Mouse (Mus musculus) neural tube, embryonic 14.5 days (tissue): Measurements from ENCODE around the gene Hamp2. TPM values are rescaled to one million over a fixed set of nuclear protein-coding genes. Genes with fewer than 3 reads are reported as not detected.
"Not testable (repeated sequence)": the region's sequence is repeated elsewhere in the genome, so short reads cannot be mapped to it uniquely, and the experiment has no call there.

Source experiments
- ATAC-seq: fragments of 200-750 bp; cut with Nextera tagmentation; 2 replicates; pipeline ENCODE4 v1.8.0; 2017; ENCODE audit warnings: low read depth, mild to moderate bottlenecking, moderate TSS enrichment, moderate library complexity
- H3K27ac ChIP-seq: fragments of 300-500 bp; sonication (generic); 2 replicates; pipeline ENCODE4 v1.5.1; 2014; ENCODE audit warnings: low read depth, mild to moderate bottlenecking, control low read depth, low read length, moderate library complexity, mixed read lengths
- H3K27me3 ChIP-seq: fragments of 300-500 bp; sonication (generic); 2 replicates; pipeline ENCODE4 v1.6.1; 2014; ENCODE audit warnings: low read length; ENCODE audit not compliant: control insufficient read depth, insufficient read depth
- H3K36me3 ChIP-seq: fragments of 300-500 bp; sonication (generic); 2 replicates; pipeline ENCODE4 v1.6.1; 2014; ENCODE audit warnings: low read length, mixed read lengths; ENCODE audit not compliant: control insufficient read depth, insufficient read depth
- H3K4me1 ChIP-seq: fragments of 300-500 bp; sonication (generic); 2 replicates; pipeline ENCODE4 v1.6.1; 2014; ENCODE audit warnings: low read length; ENCODE audit not compliant: control insufficient read depth, insufficient read depth
- H3K4me2 ChIP-seq: fragments of 300-500 bp; sonication (generic); 2 replicates; pipeline ENCODE4 v1.6.1; 2014; ENCODE audit warnings: mild to moderate bottlenecking, low read depth, low read length, control low read depth
- H3K4me3 ChIP-seq: fragments of 300-500 bp; sonication (generic); 2 replicates; pipeline ENCODE4 v1.5.1; 2014; ENCODE audit warnings: low read depth, low read length, control low read depth, mixed read lengths
- H3K9ac ChIP-seq: fragments of 300-500 bp; sonication (generic); replicated peaks from 2 replicates; pipeline ENCODE4 v1.6.1; 2014; ENCODE audit warnings: low read depth, mild to moderate bottlenecking, control low read depth, low read length, mixed read lengths
- H3K9me3 ChIP-seq: fragments of 300-500 bp; sonication (generic); 2 replicates; pipeline ENCODE4 v1.6.1; 2016; ENCODE audit warnings: low read length; ENCODE audit not compliant: control insufficient read depth
- WGBS: fragments of 180-500 bp; shearing (Covaris S2); extraction: QIAGEN DNeasy Blood & Tissue Kit; methylation state at CpG from one replicate; pipeline ENCODE4 v1.1.7; 2014; 5-methylcytosine and 5-hydroxymethylcytosine counted together
- polyA plus RNA-seq: library from polyadenylated mRNA; unstranded; fragments of >200 nt; fragmentation: Nextera tagmentation; extraction: Ambion mirVana; gene quantifications from 2 replicates; pipeline ENCODE4 v1.2.1, GENCODE M21; 2014

Gene Hamp2
- polyA plus RNA-seq, 1 experiment from 2014 or later, result not detected

- not testable (repeated sequence) for H3K27ac ChIP-seq, H3K36me3 ChIP-seq, ATAC-seq, H3K4me1 ChIP-seq, H3K9me3 ChIP-seq, H3K9ac ChIP-seq, H3K4me2 ChIP-seq, H3K4me3 ChIP-seq, H3K27me3 ChIP-seq
- 83% methylated on average over 2 of the region's 2 CpGs for WGBS
Observed at GRCm38 (mm10) chr7:30944706-30945105, 20.2 kb upstream of the Hamp2 start.

GRCm38 (mm10) chr7:30943909-30944635, 19.6 kb upstream of the Hamp2 start, which contains the start of gene Hamp:
Hamp (minus strand) TSS chr7:30944032.
- Histone ChIP-seq H3K9me3 (no peaks in the 10 kb centered on the region), H3K4me2 (no peak within 1 kb of the TSS), H3K27me3 (no peaks in the 10 kb centered on the region), H3K27ac (no peak within 1 kb of the TSS), H3K4me1 (no peaks in the 10 kb centered on the region), H3K9ac (no peak within 1 kb of the TSS), H3K36me3 (peaks cover 7% of the 10 kb centered on the region), H3K4me3 (no peak within 1 kb of the TSS)
- no peak for ATAC-seq
- 75% methylated on average over 9 of the region's 9 CpGs for WGBS

GRCm38 (mm10) chr7:30942365-30942764, 17.9 kb upstream of the Hamp2 start:
- not testable (repeated sequence) for H3K9ac ChIP-seq, H3K27me3 ChIP-seq, H3K4me3 ChIP-seq, H3K9me3 ChIP-seq, H3K36me3 ChIP-seq, ATAC-seq, H3K27ac ChIP-seq, H3K4me1 ChIP-seq, H3K4me2 ChIP-seq
- 56% methylated on average over 3 of the region's 3 CpGs for WGBS

GRCm38 (mm10) chr7:30940070-30940469, 15.6 kb upstream of the Hamp2 start:
- WGBS, result 83% methylated on average over 1 of the region's 1 CpGs
- ATAC-seq, H3K27ac ChIP-seq: not testable (repeated sequence)

GRCm38 (mm10) chr7:30935422-30936099, 11.1 kb upstream of the Hamp2 start:
- not testable (repeated sequence) for H3K4me3 ChIP-seq, H3K9me3 ChIP-seq, H3K4me1 ChIP-seq, H3K27ac ChIP-seq, H3K27me3 ChIP-seq, ATAC-seq, H3K36me3 ChIP-seq, H3K9ac ChIP-seq, H3K4me2 ChIP-seq
- WGBS, result 81% methylated on average over 6 of the region's 6 CpGs

More at GRCm38 (mm10) chr7:30940070-30940469, 15.6 kb upstream of the Hamp2 start:
- H3K27me3 ChIP-seq, H3K4me3 ChIP-seq, H3K4me2 ChIP-seq, H3K4me1 ChIP-seq, H3K36me3 ChIP-seq, H3K9ac ChIP-seq, H3K9me3 ChIP-seq: not testable (repeated sequence)

- 66% methylated on average over 3 of the region's 3 CpGs for WGBS
- no peaks in the 10 kb centered on the region for H3K4me1 ChIP-seq
- H3K9ac ChIP-seq, result no peak overlapping the region
- no peak for ATAC-seq
- H3K27ac ChIP-seq, result no peak overlapping the region
- H3K4me2 ChIP-seq, result no peak overlapping the region
- H3K9me3 ChIP-seq, result no peaks in the 10 kb centered on the region
- no peak overlapping the region for H3K4me3 ChIP-seq
- no peaks in the 10 kb centered on the region for H3K36me3 ChIP-seq
- H3K27me3 ChIP-seq, result no peaks in the 10 kb centered on the region
Observed at GRCm38 (mm10) chr7:30924071-30924470, 410 bp downstream of the Hamp2 start.

GRCm38 (mm10) chr7:30922490-30922889, 2.0 kb downstream of the Hamp2 start:
- 47% methylated on average over 3 of the region's 3 CpGs for WGBS
- not testable (repeated sequence) for H3K4me2 ChIP-seq, H3K27me3 ChIP-seq, H3K4me1 ChIP-seq, ATAC-seq, H3K36me3 ChIP-seq, H3K9ac ChIP-seq, H3K9me3 ChIP-seq, H3K27ac ChIP-seq, H3K4me3 ChIP-seq

GRCm38 (mm10) chr7:30920217-30920616, 4.3 kb downstream of the Hamp2 start:
- H3K27ac ChIP-seq, result no peak overlapping the region
- no peak overlapping the region for H3K9ac ChIP-seq
- no peaks in the 10 kb centered on the region for H3K9me3 ChIP-seq
- no peak overlapping the region for H3K4me2 ChIP-seq
- H3K36me3 ChIP-seq, result no peaks in the 10 kb centered on the region
- H3K27me3 ChIP-seq, result no peaks in the 10 kb centered on the region
- H3K4me1 ChIP-seq, result no peaks in the 10 kb centered on the region
- 60% methylated on average over 3 of the region's 3 CpGs for WGBS
- H3K4me3 ChIP-seq, result no peak overlapping the region
- ATAC-seq, result no peak

- H3K27me3 ChIP-seq, result no peaks in the 10 kb centered on the region
- no peak overlapping the region for H3K4me3 ChIP-seq
- H3K9me3 ChIP-seq, result no peaks in the 10 kb centered on the region
- H3K27ac ChIP-seq, result no peak overlapping the region
- 77% methylated on average over 4 of the region's 4 CpGs for WGBS
- no peak overlapping the region for H3K9ac ChIP-seq
- H3K4me1 ChIP-seq, result no peaks in the 10 kb centered on the region
- no peaks in the 10 kb centered on the region for H3K36me3 ChIP-seq
- H3K4me2 ChIP-seq, result no peak overlapping the region
- no peak for ATAC-seq
Observed at GRCm38 (mm10) chr7:30917219-30917618, 7.3 kb downstream of the Hamp2 start.
